Mouse (Mus musculus) heart, adult 9 months (tissue): Measurements from ENCODE around the gene H1f0.

ENCODE experiments used
- DNase-seq, 2 experiments: peaks; one replicate each; pipeline ENCODE4 v3.0.0; 2022; ENCODE audit warnings: low spot score in 2 of 2

Gene H1f0

GRCm38 (mm10) chr15:79038853-79039252, 10.6 kb downstream of the H1f0 start:
- peak; percentile 41 to 50 for DNase-seq

- no peak for DNase-seq
Observed at GRCm38 (mm10) chr15:79040501-79041416, 12.5 kb downstream of the H1f0 start.

GRCm38 (mm10) chr15:79041585-79041984, 13.3 kb downstream of the H1f0 start, which contains the start of gene Galr3:
Galr3 (plus strand) TSS chr15:79041885.
- no peak for DNase-seq

GRCm38 (mm10) chr15:79042721-79043491, 14.7 kb downstream of the H1f0 start:
- no peak for DNase-seq

- no peak for DNase-seq
Observed at GRCm38 (mm10) chr15:79044837-79045236, 16.6 kb downstream of the H1f0 start.

- no peak for DNase-seq
Observed at GRCm38 (mm10) chr15:79048186-79048585, 19.9 kb downstream of the H1f0 start.

- DNase-seq: no peak
Observed at GRCm38 (mm10) chr15:79050160-79050845, 22.1 kb downstream of the H1f0 start.

- no peak for DNase-seq
Observed at GRCm38 (mm10) chr15:79050964-79051363, 22.7 kb downstream of the H1f0 start.

GRCm38 (mm10) chr15:79051461-79052360, 23.5 kb downstream of the H1f0 start:
- DNase-seq: no peak

- no peak for DNase-seq
Observed at GRCm38 (mm10) chr15:79052366-79052765, 24.1 kb downstream of the H1f0 start.

- DNase-seq: no peak
Observed at GRCm38 (mm10) chr15:79056601-79057000, 28.4 kb downstream of the H1f0 start.

- no peak for DNase-seq
Observed at GRCm38 (mm10) chr15:79057850-79058249, 29.6 kb downstream of the H1f0 start.

GRCm38 (mm10) chr15:79060887-79061565, 32.8 kb downstream of the H1f0 start:
- DNase-seq: no peak

- DNase-seq: peak; percentile 99 to 100
Observed at GRCm38 (mm10) chr15:79062376-79063159, 34.3 kb downstream of the H1f0 start, which contains the start of gene Ankrd54. Ankrd54 (minus strand) TSS chr15:79062893.

GRCm38 (mm10) chr15:79063160-79063740, 35.0 kb downstream of the H1f0 start:
- DNase-seq: no peak

- DNase-seq: no peak
Observed at GRCm38 (mm10) chr15:79065086-79065770, 37.0 kb downstream of the H1f0 start.

- DNase-seq: no peak
Observed at GRCm38 (mm10) chr15:79066276-79066675, 38.0 kb downstream of the H1f0 start.

GRCm38 (mm10) chr15:79067631-79068030, 39.4 kb downstream of the H1f0 start:
- DNase-seq: no peak

GRCm38 (mm10) chr15:79068416-79068815, 40.2 kb downstream of the H1f0 start:
- DNase-seq: no peak
